Mouse (Mus musculus): Measurements from ENCODE around the gene Enkd1. TPM values are rescaled to one million over a fixed set of nuclear protein-coding genes. Genes with fewer than 3 reads are reported as not detected.

Gene Enkd1
- polyA plus RNA-seq, 1 experiment = 5.8 TPM

DNA sequence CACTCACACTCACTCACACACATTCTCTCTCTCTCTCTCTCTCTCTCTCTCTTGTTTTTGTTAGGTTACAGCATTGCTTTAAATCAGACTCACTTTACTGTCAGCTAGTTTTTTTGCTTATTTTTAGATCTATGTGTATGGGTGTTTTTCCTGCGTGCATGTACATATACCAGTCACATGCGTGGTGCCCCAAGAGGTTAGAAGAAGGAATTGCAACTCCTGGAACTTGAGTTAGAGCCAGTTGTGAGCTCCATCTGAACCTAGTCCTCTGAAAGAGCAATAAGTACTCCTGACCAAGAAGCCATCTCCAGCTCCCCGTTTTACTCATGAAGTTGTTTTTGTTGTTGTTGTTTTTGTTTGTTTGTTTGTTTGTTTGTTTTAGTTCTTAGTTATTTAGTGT, 46.8 kb downstream of the Enkd1 start:
- no peak for DNase-seq (ENCODE audit: low read depth)

DNA sequence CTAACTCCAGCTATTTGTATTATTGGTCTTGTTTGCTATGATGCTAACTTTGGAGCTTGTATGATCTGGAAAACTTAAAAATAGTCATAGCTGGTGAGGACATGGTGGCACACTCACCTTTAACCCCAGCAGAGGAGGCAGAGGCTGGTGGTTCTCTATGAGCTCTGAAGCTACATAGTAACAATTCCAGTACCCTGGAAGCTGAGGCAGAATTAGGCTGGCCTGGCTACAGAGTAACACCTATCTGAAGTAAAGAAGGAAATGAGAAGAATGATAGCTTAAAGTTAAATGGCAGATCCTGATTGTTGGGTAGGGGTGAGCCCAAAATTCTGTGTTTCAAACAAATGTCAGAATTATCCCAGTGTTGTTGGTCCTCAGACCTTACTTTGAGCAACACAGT, 50.4 kb downstream of the Enkd1 start:
- DNase-seq (ENCODE audit: low read depth) = no peak

Other genes starting within 250 kb of the Enkd1 start
- gene Tppp3, start 236.7 kb downstream of the Enkd1 start, polyA plus RNA-seq (2012; rRNA removed) = 63.4 and 71.3 TPM in 2 replicates
- gene Zdhhc1, start 211.3 kb downstream of the Enkd1 start, polyA plus RNA-seq (2012; rRNA removed) = 37.2 and 43.5 TPM in 2 replicates
- gene Hsd11b2, start 189.5 kb downstream of the Enkd1 start, polyA plus RNA-seq (2012; rRNA removed) = 1.4 and 1.8 TPM in 2 replicates
- 163 and 172 TPM in 2 replicates for gene Atp6v0d1, start 142.2 kb downstream of the Enkd1 start, polyA plus RNA-seq (2012; rRNA removed)
- 17.2 and 22.1 TPM in 2 replicates for gene Ripor1, start 103.0 kb downstream of the Enkd1 start, polyA plus RNA-seq (2012; rRNA removed)
- gene Ctcf, start 71.6 kb downstream of the Enkd1 start, polyA plus RNA-seq (2012; rRNA removed) = 12.2 and 19.0 TPM in 2 replicates
- 0.45 TPM in 1 of 2 replicates, not detected in the other for gene Agrp, start 70.8 kb downstream of the Enkd1 start, polyA plus RNA-seq (2012; rRNA removed)
- gene Carmil2, start 21.9 kb downstream of the Enkd1 start, polyA plus RNA-seq (2012; rRNA removed) = 0.60 and 0.81 TPM in 2 replicates
- 31.7 and 35.4 TPM in 2 replicates for gene Acd, start 7.1 kb downstream of the Enkd1 start, polyA plus RNA-seq (2012; rRNA removed)
- 23.5 and 24.1 TPM in 2 replicates for gene Pard6a, start 7.1 kb downstream of the Enkd1 start, polyA plus RNA-seq (2012; rRNA removed)
- 0.15 TPM in 1 of 2 replicates, not detected in the other for gene 4933405L10Rik, start 555 bp downstream of the Enkd1 start, polyA plus RNA-seq (2012; rRNA removed)
- gene Gfod2, start 50.5 kb upstream of the Enkd1 start, polyA plus RNA-seq (2012; rRNA removed) = 5.3 and 6.7 TPM in 2 replicates
- gene Ranbp10, start 119.1 kb upstream of the Enkd1 start, polyA plus RNA-seq (2012; rRNA removed) = 20.0 and 20.4 TPM in 2 replicates
- gene Tsnaxip1, start 119.5 kb upstream of the Enkd1 start, polyA plus RNA-seq (2012; rRNA removed) = 1.1 and 1.2 TPM in 2 replicates
- gene Cenpt, start 145.1 kb upstream of the Enkd1 start, polyA plus RNA-seq (2012; rRNA removed) = 18.9 and 23.0 TPM in 2 replicates
- 44.3 and 46.8 TPM in 2 replicates for gene Thap11, start 146.9 kb upstream of the Enkd1 start, polyA plus RNA-seq (2012; rRNA removed)
- gene Nutf2, start 152.4 kb upstream of the Enkd1 start, polyA plus RNA-seq (2012; rRNA removed) = 23.5 and 25.7 TPM in 2 replicates
- gene Edc4, start 172.7 kb upstream of the Enkd1 start, polyA plus RNA-seq (2012; rRNA removed) = 54.3 and 63.5 TPM in 2 replicates
- gene Nrn1l, start 185.4 kb upstream of the Enkd1 start, polyA plus RNA-seq (2012; rRNA removed) = 1.4 and 1.7 TPM in 2 replicates
- gene Pskh1, start 192.2 kb upstream of the Enkd1 start, polyA plus RNA-seq (2012; rRNA removed) = 47.8 and 51.9 TPM in 2 replicates
- gene Ctrl, start 225.7 kb upstream of the Enkd1 start, polyA plus RNA-seq (2012; rRNA removed) = 1.5 and 7.4 TPM in 2 replicates
- gene Psmb10, start 230.2 kb upstream of the Enkd1 start, polyA plus RNA-seq (2012; rRNA removed) = 69.8 and 91.4 TPM in 2 replicates
- 2.3 and 2.6 TPM in 2 replicates for gene Lcat, start 235.2 kb upstream of the Enkd1 start, polyA plus RNA-seq (2012; rRNA removed)